Mouse (Mus musculus): ENCODE results near the gene Trim67.

Gene Trim67

DNA sequence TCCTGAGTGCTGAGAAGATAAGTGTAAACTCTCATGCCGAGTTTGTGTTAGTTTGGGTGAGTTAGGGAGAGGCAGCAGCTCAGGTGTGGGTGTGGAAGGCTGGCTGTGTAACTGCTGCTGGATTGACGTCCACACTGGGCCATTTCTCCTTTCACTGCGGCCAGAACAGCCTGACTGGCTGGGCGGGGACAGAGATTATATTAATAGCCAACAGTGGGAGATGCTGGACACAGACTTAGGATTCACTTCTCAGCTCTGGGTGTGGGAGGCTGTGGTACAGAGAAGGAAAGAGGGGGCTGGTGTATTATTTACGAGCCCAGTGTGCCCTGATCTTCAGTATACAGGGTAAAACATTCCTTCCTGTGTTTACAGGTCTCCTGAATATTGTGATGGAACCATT, 85.2 kb downstream of the Trim67 start:
- DNase-seq (ENCODE audit: low spot score) = no peak

- no peak for DNase-seq (ENCODE audit: low spot score)
Measured at GRCm38 (mm10) chr8:124878946-124879526, 86.1 kb downstream of the Trim67 start.

Measured in MN1 (cell line).